Comparison of ENCODE assay signal across 24 mouse cellular contexts in genomic region chr6:126100579-126100978, GRCm38 (mm10).
DNase-seq lines count a peak whose midpoint lies in the region; ATAC-seq lines count a peak whose summit lies in the region.
"Had no signal": no experiment of that assay in that cellular context is flagged by ENCODE, and none has a peak within 500 bp of the region (broad histone marks: within the 10 kb centered on the region; RNA-seq: fewer than 3 reads in every experiment).

No protein-coding gene starts in this region.

- H3K4me1 ChIP-seq in forebrain, embryonic 12.5 days: no peaks in the 10 kb centered on the region
- H3K4me1 ChIP-seq in liver, embryonic 12.5 days: no peaks in the 10 kb centered on the region
- H3K4me1 ChIP-seq: forebrain, embryonic 15.5 days; liver, embryonic 13.5 days; midbrain, embryonic 12.5 days had no signal

- 88% methylated on average over 1 of the region's 1 CpGs for WGBS in forebrain, embryonic 12.5 days
- WGBS in liver, embryonic 12.5 days (ENCODE audit: insufficient replicate concordance): 75% methylated on average over 1 of the region's 1 CpGs

- intact Hi-C loops in gastrocnemius, postnatal 36 days (cut with DNase I): no loop called here
- intact Hi-C loops in left cerebral cortex, postnatal 36 days (cut with DNase I): no loop called here

- H3K4me3 ChIP-seq in forebrain, embryonic 12.5 days (replicated peaks): no peak overlapping the region
- H3K4me3 ChIP-seq in liver, embryonic 12.5 days: no peak overlapping the region
- H3K4me3 ChIP-seq: embryonic facial prominence, embryonic 13.5 days; erythroblast, embryonic 14.5 days; forebrain, embryonic 15.5 days; hindbrain, embryonic 15.5 days; limb, embryonic 12.5 days; liver, embryonic 13.5 days; midbrain, embryonic 12.5 days had no signal

- peak; percentile 55 to 62 for DNase-seq in heart, adult 18-20 months
- DNase-seq in heart, adult 8-10 months (ENCODE audit: low spot score): no peak
- DNase-seq in urinary bladder, postnatal 14 days (ENCODE audit: low spot score): peak; percentile 32
- no peak for DNase-seq in urinary bladder, postnatal 10 days (ENCODE audit: low spot score)
- DNase-seq in gastrocnemius, postnatal 36 days: peak; percentile 54 to 58
- no peak for DNase-seq in left cerebral cortex, postnatal 36 days (ENCODE audit: low spot score in 2 of 2)
- DNase-seq: cerebellum, adult 11 months; cerebellum, adult 9-11 months; embryo, embryonic 11 days; kidney, adult 8-10 months; kidney, postnatal 10 days; liver, embryonic 13.5 days; lung, adult 2 months; lung, postnatal 14 days; thymus, postnatal 14 days had no signal

- H3K27ac ChIP-seq in forebrain, embryonic 12.5 days: no peak overlapping the region
- H3K27ac ChIP-seq in liver, embryonic 12.5 days: no peak overlapping the region
- H3K27ac ChIP-seq: embryonic facial prominence, embryonic 13.5 days; forebrain, embryonic 15.5 days; hindbrain, embryonic 15.5 days; limb, embryonic 12.5 days; liver, embryonic 13.5 days; midbrain, embryonic 12.5 days had no signal

- no peak overlapping the region for H3K9ac ChIP-seq in forebrain, embryonic 12.5 days
- H3K9ac ChIP-seq in liver, embryonic 12.5 days: no peak overlapping the region
- H3K9ac ChIP-seq: embryonic facial prominence, embryonic 13.5 days; forebrain, embryonic 15.5 days; hindbrain, embryonic 15.5 days; limb, embryonic 12.5 days; liver, embryonic 13.5 days; midbrain, embryonic 12.5 days had no signal

- ATAC-seq in forebrain, embryonic 12.5 days (ENCODE audit: low FRiP score): no peak
- ATAC-seq in liver, embryonic 12.5 days: no peak
- ATAC-seq: forebrain, embryonic 15.5 days; Patski had no signal

- no peaks in the 10 kb centered on the region for H3K27me3 ChIP-seq in forebrain, embryonic 12.5 days
- H3K27me3 ChIP-seq in liver, embryonic 12.5 days (replicated peaks): no peaks in the 10 kb centered on the region
- H3K27me3 ChIP-seq: embryonic facial prominence, embryonic 13.5 days; forebrain, embryonic 15.5 days; hindbrain, embryonic 15.5 days; limb, embryonic 12.5 days; liver, embryonic 13.5 days; midbrain, embryonic 12.5 days; Patski had no signal

- no peaks in the 10 kb centered on the region for H3K36me3 ChIP-seq in forebrain, embryonic 12.5 days (replicated peaks)
- H3K36me3 ChIP-seq in liver, embryonic 12.5 days: 0 out of 2 replicates have a peak, but pooled peaks cover 4% of the 10 kb centered on the region
- H3K36me3 ChIP-seq: forebrain, embryonic 15.5 days; hindbrain, embryonic 15.5 days; liver, embryonic 13.5 days; midbrain, embryonic 12.5 days had no signal

- no peaks in the 10 kb centered on the region for H3K9me3 ChIP-seq in forebrain, embryonic 12.5 days
- peaks cover 4% of the 10 kb centered on the region; the same call in 1 of the 2 replicates for H3K9me3 ChIP-seq in liver, embryonic 12.5 days (replicated peaks)
- H3K9me3 ChIP-seq: embryonic facial prominence, embryonic 13.5 days; forebrain, embryonic 15.5 days; hindbrain, embryonic 15.5 days; limb, embryonic 12.5 days; midbrain, embryonic 12.5 days had no signal

- no peak overlapping the region for H3K4me2 ChIP-seq in forebrain, embryonic 12.5 days
- H3K4me2 ChIP-seq in liver, embryonic 12.5 days: no peak overlapping the region
- H3K4me2 ChIP-seq: embryonic facial prominence, embryonic 13.5 days; forebrain, embryonic 15.5 days; hindbrain, embryonic 15.5 days; limb, embryonic 12.5 days; liver, embryonic 13.5 days; midbrain, embryonic 12.5 days had no signal

Comparison
In these comparisons a context has a peak if more than half of its experiments do, and no peak if none do; other contexts are left out.
1. DNase-seq: peak in heart, adult 18-20 months (2 of 2), urinary bladder, postnatal 14 days (single experiment) and gastrocnemius, postnatal 36 days (2 of 2); none in heart, adult 8-10 months (single experiment), urinary bladder, postnatal 10 days (single experiment) and left cerebral cortex, postnatal 36 days (0 of 2).